Mouse (Mus musculus): ENCODE measurements around the gene Fam205c. TPM values are rescaled to one million over a fixed set of nuclear protein-coding genes. Genes with fewer than 3 reads are reported as not detected.

Gene Fam205c
- polyA plus RNA-seq (2015; fragmentation: Nextera tagmentation; extraction: Ambion mirVana) = not detected in 2 replicates

DNA sequence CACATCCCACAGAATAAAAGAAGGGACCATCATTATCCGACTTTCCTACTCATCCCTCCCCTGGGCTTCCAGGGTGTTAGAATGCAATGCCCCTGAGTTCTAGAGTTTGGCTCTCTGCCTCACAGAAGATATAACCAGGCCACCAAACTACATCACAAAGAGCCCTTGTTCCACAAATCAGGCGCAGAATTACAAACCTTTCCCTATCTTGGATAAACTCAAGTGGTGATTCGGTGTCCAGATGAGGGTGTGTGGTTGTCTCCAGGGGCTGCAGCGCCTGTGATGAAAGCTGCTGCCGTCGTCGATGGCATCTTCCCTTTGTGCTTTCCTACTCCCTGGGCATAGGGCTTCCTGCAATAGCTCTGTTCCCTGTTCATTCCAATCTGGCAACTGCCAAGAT is at the start of gene Fam205c:
Gene Fam205c, minus strand, starts transcription at position 101 of the 400 bp plus-strand sequence.
- no peak within 1 kb of the TSS for H3K9ac ChIP-seq (ENCODE audit: low read length)
- H3K9me3 ChIP-seq (ENCODE audit: control insufficient read depth, low read length) = no peaks in the 10 kb centered on the region
- no peaks in the 10 kb centered on the region for H3K4me1 ChIP-seq (replicated peaks; ENCODE audit: control insufficient read depth, insufficient read depth, low read length)
- no peak within 1 kb of the TSS for H3K4me3 ChIP-seq (ENCODE audit: low read length)
- no peaks in the 10 kb centered on the region for H3K27me3 ChIP-seq (ENCODE audit: control insufficient read depth, insufficient read depth, low read depth, low read length)
- H3K36me3 ChIP-seq (ENCODE audit: control insufficient read depth, insufficient read depth, low read length) = no peaks in the 10 kb centered on the region
- 78% methylated on average over 7 of the region's 7 CpGs for WGBS
- ATAC-seq (ENCODE audit: low read depth) = no peak
- H3K27ac ChIP-seq (ENCODE audit: low read length) = no peak within 1 kb of the TSS
- no peak within 1 kb of the TSS for H3K4me2 ChIP-seq (ENCODE audit: low read depth, low read length)

DNA sequence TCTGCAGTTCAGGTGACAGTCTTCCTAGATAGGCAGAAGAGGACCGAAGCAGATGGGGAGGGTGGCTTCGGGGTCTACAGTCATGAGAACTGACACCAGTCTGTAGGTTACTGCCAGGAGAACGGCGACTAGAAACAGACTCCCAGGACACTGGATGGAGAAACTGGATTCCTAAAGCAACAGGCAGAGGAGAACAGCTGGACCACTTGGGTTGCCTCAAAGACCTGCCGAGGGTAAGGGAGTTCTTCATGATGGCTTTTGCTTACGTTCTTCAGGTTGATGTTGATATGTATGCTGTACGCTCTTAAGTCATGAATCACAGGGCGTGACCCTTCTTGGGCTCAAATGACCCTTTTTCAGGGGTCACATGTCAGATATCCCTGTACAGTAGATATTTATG is 48.4 kb upstream of the Fam205c start:
- no peak for ATAC-seq (ENCODE audit: low read depth)
- Histone ChIP-seq H3K4me3 (ENCODE audit: low read length) (no peak overlapping the region), H3K4me2 (ENCODE audit: low read depth, low read length) (no peak overlapping the region)

DNA sequence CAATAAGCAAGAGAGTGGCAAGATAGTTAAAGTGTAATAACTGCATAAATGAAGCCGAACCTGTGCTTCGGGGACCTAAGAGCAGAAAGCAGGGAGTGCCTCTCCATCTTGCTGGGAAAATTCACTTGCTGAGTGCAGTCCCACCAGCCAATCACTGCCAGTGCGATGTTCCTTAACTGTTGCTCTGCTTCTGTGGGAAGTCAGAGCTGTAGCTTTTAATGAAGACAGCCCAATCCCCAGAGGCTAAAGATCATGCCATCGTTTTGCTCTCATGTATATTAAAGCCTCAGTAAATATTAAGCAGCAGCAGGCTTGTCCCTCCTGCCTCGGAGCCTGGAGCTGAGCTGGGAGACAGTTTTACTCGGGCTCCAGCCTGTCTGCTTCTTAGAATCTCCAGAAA is 48.0 kb upstream of the Fam205c start:
- no peak overlapping the region for H3K9ac ChIP-seq (ENCODE audit: low read length)
- H3K27ac ChIP-seq (ENCODE audit: low read length) = no peak overlapping the region
- H3K4me2 ChIP-seq (ENCODE audit: low read depth, low read length) = no peak overlapping the region
- no peaks in the 10 kb centered on the region for H3K4me1 ChIP-seq (replicated peaks; ENCODE audit: control insufficient read depth, insufficient read depth, low read length)
- ATAC-seq (ENCODE audit: low read depth) = no peak
- no peaks in the 10 kb centered on the region for H3K9me3 ChIP-seq (ENCODE audit: control insufficient read depth, low read length)
- 61% methylated on average over 6 of the region's 6 CpGs for WGBS
- H3K36me3 ChIP-seq (ENCODE audit: control insufficient read depth, insufficient read depth, low read length) = no peaks in the 10 kb centered on the region
- peaks cover 20% of the 10 kb centered on the region for H3K27me3 ChIP-seq (ENCODE audit: control insufficient read depth, insufficient read depth, low read depth, low read length)
- H3K4me3 ChIP-seq (ENCODE audit: low read length) = no peak overlapping the region

More for the DNA sequence above, 48.4 kb upstream of the Fam205c start:
- Histone ChIP-seq H3K27me3 (ENCODE audit: control insufficient read depth, insufficient read depth, low read depth, low read length) (peaks cover 16% of the 10 kb centered on the region), H3K27ac (ENCODE audit: low read length) (no peak overlapping the region), H3K36me3 (ENCODE audit: control insufficient read depth, insufficient read depth, low read length) (no peaks in the 10 kb centered on the region), H3K9me3 (ENCODE audit: control insufficient read depth, low read length) (no peaks in the 10 kb centered on the region), H3K4me1 (replicated peaks; ENCODE audit: control insufficient read depth, insufficient read depth, low read length) (no peaks in the 10 kb centered on the region), H3K9ac (ENCODE audit: low read length) (no peak overlapping the region)
- 81% methylated on average over 8 of the region's 8 CpGs for WGBS

DNA sequence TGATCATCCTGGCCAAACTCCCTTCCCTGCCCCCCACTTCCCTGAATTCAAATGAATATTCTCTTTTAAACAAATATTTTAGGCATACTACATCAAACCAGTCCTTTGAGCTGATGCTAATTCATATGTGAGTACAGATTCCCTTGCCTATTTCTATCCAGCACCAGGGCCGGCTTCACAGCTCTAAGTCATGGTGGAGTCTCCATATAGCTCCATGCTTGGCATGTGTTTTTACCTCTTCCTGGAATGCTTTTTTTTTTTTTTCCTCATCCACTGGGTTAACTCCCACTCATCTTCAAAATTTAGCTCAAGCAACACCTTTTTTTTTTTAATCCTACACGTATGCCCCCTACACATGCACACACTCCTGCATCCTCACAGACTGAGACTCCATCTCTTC is 47.5 kb upstream of the Fam205c start:
- Histone ChIP-seq H3K4me2 (ENCODE audit: low read depth, low read length) (no peak overlapping the region), H3K4me3 (ENCODE audit: low read length) (no peak overlapping the region), H3K36me3 (ENCODE audit: control insufficient read depth, insufficient read depth, low read length) (no peaks in the 10 kb centered on the region), H3K9me3 (ENCODE audit: control insufficient read depth, low read length) (no peaks in the 10 kb centered on the region), H3K27me3 (ENCODE audit: control insufficient read depth, insufficient read depth, low read depth, low read length) (peaks cover 25% of the 10 kb centered on the region), H3K27ac (ENCODE audit: low read length) (no peak overlapping the region), H3K9ac (ENCODE audit: low read length) (no peak overlapping the region), H3K4me1 (replicated peaks; ENCODE audit: control insufficient read depth, insufficient read depth, low read length) (peaks cover 3% of the 10 kb centered on the region; the same call in 1 of the 2 replicates)
- no peak for ATAC-seq (ENCODE audit: low read depth)
- WGBS = 59% methylated on average over 2 of the region's 2 CpGs

DNA sequence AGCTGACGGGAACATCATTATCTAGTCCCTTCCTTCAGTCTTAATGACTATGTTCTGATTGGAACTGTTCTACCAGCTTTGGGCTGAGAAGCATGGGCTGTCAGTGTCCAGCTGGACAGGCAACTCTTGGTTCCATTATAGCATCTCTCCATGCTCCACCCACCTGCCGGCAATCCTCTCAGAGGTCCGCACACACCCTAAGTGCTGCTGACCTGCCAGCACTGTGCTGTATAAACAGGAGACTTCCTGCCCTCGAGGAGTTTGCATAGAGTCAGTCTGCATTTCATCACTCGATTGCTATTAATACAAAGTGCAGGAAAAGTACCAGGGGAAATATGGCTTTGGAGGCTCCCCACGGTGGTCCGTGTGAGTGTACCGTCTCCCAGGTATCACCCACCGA is 46.7 kb upstream of the Fam205c start:
- Histone ChIP-seq H3K27ac (ENCODE audit: low read length) (no peak overlapping the region), H3K36me3 (ENCODE audit: control insufficient read depth, insufficient read depth, low read length) (no peaks in the 10 kb centered on the region), H3K4me1 (replicated peaks; ENCODE audit: control insufficient read depth, insufficient read depth, low read length) (peaks cover 4% of the 10 kb centered on the region; the same call in 1 of the 2 replicates), H3K9me3 (ENCODE audit: control insufficient read depth, low read length) (no peaks in the 10 kb centered on the region), H3K27me3 (ENCODE audit: control insufficient read depth, insufficient read depth, low read depth, low read length) (peaks cover 33% of the 10 kb centered on the region), H3K4me3 (ENCODE audit: low read length) (no peak overlapping the region), H3K4me2 (ENCODE audit: low read depth, low read length) (no peak overlapping the region), H3K9ac (ENCODE audit: low read length) (no peak overlapping the region)
- WGBS = 39% methylated on average over 9 of the region's 9 CpGs
- no peak for ATAC-seq (ENCODE audit: low read depth)

DNA sequence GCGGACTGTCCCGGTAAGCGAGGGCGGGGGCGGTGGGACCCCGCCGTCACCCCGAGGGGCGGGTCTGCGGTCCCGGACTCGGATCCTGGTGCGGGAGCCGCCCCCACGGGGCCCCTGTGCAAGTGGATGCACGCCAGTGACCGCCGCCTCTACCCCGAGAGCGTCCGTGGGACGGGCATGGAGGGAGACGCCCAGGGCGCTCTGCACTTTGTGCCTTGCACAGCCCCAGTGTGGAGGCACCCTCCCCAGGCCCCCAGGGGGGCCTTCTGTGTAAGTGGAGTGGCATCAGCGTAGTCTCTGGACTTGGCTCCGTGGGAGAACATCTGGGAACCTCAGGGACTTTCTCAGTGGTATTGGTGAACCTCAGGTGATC is 43.4 kb upstream of the Fam205c start:
- WGBS = 5% methylated on average over 16 of the region's 26 CpGs
- Histone ChIP-seq H3K36me3 (ENCODE audit: control insufficient read depth, insufficient read depth, low read length) (no peaks in the 10 kb centered on the region), H3K9ac (ENCODE audit: low read length) (peak overlapping the region; percentile 67), H3K27me3 (ENCODE audit: control insufficient read depth, insufficient read depth, low read depth, low read length) (peaks cover 47% of the 10 kb centered on the region), H3K27ac (ENCODE audit: low read length) (no peak overlapping the region), H3K4me2 (ENCODE audit: low read depth, low read length) (peak overlapping the region; percentile 96), H3K4me3 (ENCODE audit: low read length) (peak overlapping the region; percentile 65), H3K9me3 (ENCODE audit: control insufficient read depth, low read length) (no peaks in the 10 kb centered on the region), H3K4me1 (replicated peaks; ENCODE audit: control insufficient read depth, insufficient read depth, low read length) (peaks cover 4% of the 10 kb centered on the region; the same call in 1 of the 2 replicates)
- ATAC-seq (ENCODE audit: low read depth) = peak; percentile 46

DNA sequence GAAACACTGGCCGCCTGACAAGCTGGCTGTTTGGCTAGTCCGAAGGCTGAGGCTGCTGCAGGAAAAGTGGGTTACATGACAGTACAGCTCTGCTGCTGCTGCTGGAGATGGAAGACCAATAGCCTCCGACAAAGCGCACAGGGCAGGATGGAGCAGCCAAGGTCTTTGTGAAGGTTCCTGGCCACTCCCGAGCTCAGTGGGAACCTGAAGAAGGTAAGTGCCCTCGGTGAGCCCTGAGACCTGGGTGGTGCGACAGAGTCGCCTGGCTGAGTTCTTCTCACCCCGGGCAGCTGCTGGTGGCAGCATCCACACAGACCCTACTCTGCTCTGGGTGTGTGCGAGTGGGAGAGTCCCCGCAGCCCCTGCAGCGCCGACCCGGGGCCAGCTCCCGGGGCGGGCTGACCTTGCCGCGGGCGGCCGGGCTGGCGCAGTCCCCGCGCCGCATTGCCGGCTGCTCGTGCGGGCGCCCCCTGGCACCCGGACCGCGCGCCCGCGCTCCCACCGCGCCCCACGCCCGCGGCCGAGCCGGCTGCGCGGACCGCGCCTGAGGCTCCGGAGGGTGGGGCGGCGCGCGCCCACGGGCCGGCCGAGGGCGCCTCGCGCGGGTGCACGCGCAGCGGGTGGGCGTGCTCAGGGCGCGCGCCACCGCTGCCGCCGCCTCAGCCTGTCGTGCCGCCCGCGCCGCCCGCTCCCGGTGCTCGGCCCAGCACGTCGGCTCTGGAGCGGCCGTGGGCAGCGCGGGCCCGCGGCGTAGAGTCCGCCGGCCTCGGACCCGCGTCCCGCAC is 42.8 kb upstream of the Fam205c start, which contains the start of gene Phf24:
Gene Phf24, plus strand, starts transcription at position 44 of the 785 bp plus-strand sequence.
- peak within 1 kb of the TSS; percentile 65 for H3K4me3 ChIP-seq (ENCODE audit: low read length)
- H3K9me3 ChIP-seq (ENCODE audit: control insufficient read depth, low read length) = no peaks in the 10 kb centered on the region
- H3K36me3 ChIP-seq (ENCODE audit: control insufficient read depth, insufficient read depth, low read length) = no peaks in the 10 kb centered on the region
- peaks cover 47% of the 10 kb centered on the region for H3K27me3 ChIP-seq (ENCODE audit: control insufficient read depth, insufficient read depth, low read depth, low read length)
- H3K9ac ChIP-seq (ENCODE audit: low read length) = peak within 1 kb of the TSS; percentile 67
- ATAC-seq (ENCODE audit: low read depth) = peak; percentile 83
- WGBS = 1% methylated on average over 31 of the region's 90 CpGs
- H3K4me1 ChIP-seq (replicated peaks; ENCODE audit: control insufficient read depth, insufficient read depth, low read length) = peaks cover 4% of the 10 kb centered on the region; the same call in 1 of the 2 replicates
- H3K27ac ChIP-seq (ENCODE audit: low read length) = no peak within 1 kb of the TSS
- H3K4me2 ChIP-seq (ENCODE audit: low read depth, low read length) = peak within 1 kb of the TSS; percentile 96

DNA sequence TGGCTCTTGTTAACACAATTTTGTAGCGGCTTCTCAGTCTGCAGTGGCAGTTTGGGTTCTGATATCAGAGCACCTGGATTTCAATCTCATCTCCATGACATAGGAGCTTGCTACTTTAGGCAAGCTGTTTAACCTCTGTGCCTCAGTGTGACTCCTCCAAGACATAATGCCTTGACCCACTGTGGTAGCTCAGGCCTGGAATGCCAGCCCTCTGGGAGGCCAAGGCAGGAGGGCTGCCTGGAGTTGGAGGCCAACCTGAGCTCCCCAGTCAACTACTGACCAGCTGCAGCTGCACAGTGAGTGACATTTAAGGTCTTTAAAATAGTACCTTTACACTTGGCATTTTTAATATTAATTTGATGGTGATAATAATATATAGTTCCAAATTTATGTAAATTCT is 41.9 kb upstream of the Fam205c start:
- H3K9ac ChIP-seq (ENCODE audit: low read length) = no peak overlapping the region
- H3K9me3 ChIP-seq (ENCODE audit: control insufficient read depth, low read length) = no peaks in the 10 kb centered on the region
- peaks cover 47% of the 10 kb centered on the region for H3K27me3 ChIP-seq (ENCODE audit: control insufficient read depth, insufficient read depth, low read depth, low read length)
- H3K4me2 ChIP-seq (ENCODE audit: low read depth, low read length) = no peak overlapping the region
- WGBS = 82% methylated on average over 1 of the region's 1 CpGs
- no peak overlapping the region for H3K27ac ChIP-seq (ENCODE audit: low read length)
- no peaks in the 10 kb centered on the region for H3K36me3 ChIP-seq (ENCODE audit: control insufficient read depth, insufficient read depth, low read length)
- no peak for ATAC-seq (ENCODE audit: low read depth)
- no peak overlapping the region for H3K4me3 ChIP-seq (ENCODE audit: low read length)
- peaks cover 4% of the 10 kb centered on the region; the same call in 1 of the 2 replicates for H3K4me1 ChIP-seq (replicated peaks; ENCODE audit: control insufficient read depth, insufficient read depth, low read length)

DNA sequence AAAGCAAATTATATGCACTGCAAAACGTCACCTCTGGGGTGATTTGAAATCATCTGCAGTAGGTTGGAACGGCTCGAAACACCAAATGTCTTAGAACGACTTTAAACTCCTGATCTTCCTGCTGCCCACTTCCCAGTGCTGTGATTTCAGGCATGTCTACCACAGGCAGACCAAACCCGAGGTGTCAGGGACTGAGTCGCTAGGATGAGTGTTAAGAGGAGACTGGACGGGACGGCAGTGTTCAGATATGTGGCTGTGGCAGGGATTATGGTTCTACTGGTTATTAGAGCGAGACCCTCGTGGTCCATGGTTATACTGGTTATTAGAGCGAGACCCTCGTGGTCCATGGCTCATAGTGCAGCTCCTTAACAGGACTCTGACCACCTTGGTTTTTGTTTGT is 41.3 kb upstream of the Fam205c start:
- ATAC-seq (ENCODE audit: low read depth) = no peak
- H3K4me2 ChIP-seq (ENCODE audit: low read depth, low read length) = no peak overlapping the region
- 78% methylated on average over 12 of the region's 12 CpGs for WGBS
- no peak overlapping the region for H3K9ac ChIP-seq (ENCODE audit: low read length)
- H3K27ac ChIP-seq (ENCODE audit: low read length) = no peak overlapping the region
- H3K36me3 ChIP-seq (ENCODE audit: control insufficient read depth, insufficient read depth, low read length) = no peaks in the 10 kb centered on the region
- H3K4me3 ChIP-seq (ENCODE audit: low read length) = no peak overlapping the region
- peaks cover 4% of the 10 kb centered on the region; the same call in 1 of the 2 replicates for H3K4me1 ChIP-seq (replicated peaks; ENCODE audit: control insufficient read depth, insufficient read depth, low read length)
- H3K9me3 ChIP-seq (ENCODE audit: control insufficient read depth, low read length) = no peaks in the 10 kb centered on the region
- peaks cover 47% of the 10 kb centered on the region for H3K27me3 ChIP-seq (ENCODE audit: control insufficient read depth, insufficient read depth, low read depth, low read length)

Measured in lung, embryonic 16.5 days (tissue).